Mouse (Mus musculus): ENCODE results near the gene Prickle4.

The Prickle4 gene

DNA sequence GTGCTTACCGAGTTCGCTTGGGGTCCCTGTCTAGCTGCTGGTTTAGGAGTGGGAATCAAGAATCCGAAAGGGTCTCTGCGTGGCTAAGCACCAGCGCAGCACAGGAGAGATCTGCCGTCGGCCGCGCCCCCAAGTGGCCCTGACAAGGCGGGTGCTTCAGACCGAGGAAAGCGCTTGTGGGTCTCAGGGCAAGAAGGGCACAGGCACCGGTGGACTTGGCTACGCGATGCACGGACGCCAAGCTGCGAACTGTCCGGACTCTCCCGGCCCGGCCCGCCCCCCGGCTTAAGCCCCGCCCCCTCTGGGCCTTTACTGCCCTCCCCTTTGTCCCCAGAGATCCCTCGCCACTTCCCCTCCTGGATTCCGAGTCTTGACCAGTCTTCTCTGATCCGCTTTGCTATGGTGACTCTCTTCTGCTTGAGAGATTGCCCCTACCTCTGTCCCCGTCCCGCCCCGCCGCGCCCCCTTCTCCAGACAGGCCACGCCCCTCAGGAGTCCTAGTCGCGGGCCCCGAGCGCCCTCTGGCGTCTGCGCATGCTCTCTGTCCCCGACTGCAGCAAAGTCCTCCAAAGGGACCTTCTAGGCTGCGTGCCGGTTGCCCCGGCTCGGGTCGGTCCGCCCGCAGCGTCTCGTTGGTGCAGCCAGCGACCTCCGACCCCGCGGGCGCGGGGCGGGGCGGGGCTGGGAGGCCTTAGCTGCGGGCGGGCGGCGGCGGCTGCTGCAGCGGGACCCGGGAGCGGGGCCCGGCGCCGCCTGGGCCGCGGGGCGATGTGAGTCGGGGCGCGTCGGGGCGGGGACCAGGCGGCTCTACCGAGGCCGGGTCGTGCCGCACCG, at the start of gene Prickle4:
TSS of gene Prickle4 (minus strand) at position 234 of the 834 bp plus-strand sequence.
- DNase-seq (ENCODE audit: low spot score), result peak; percentile 95

DNA sequence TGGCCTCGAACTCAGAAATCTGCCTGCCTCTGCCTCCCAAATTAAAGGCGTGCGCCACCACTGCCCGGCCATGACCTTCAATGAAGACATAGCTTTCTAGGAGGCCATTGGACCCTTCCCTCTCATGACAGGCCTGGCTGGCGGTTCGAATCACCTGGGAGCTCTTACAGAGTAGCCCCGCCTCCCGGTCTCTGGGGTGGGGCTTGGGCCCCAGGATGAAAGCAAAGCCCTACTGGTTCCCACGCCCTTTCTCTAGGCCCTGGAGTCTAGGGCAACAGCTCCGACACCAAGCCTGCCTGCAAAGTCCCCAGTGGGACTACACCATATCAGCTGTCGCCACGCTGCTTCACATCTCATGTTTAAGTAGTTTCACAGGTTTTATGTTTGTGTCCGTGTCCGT, 49.5 kb upstream of the Prickle4 start:
- DNase-seq (ENCODE audit: low spot score), result no peak

DNA sequence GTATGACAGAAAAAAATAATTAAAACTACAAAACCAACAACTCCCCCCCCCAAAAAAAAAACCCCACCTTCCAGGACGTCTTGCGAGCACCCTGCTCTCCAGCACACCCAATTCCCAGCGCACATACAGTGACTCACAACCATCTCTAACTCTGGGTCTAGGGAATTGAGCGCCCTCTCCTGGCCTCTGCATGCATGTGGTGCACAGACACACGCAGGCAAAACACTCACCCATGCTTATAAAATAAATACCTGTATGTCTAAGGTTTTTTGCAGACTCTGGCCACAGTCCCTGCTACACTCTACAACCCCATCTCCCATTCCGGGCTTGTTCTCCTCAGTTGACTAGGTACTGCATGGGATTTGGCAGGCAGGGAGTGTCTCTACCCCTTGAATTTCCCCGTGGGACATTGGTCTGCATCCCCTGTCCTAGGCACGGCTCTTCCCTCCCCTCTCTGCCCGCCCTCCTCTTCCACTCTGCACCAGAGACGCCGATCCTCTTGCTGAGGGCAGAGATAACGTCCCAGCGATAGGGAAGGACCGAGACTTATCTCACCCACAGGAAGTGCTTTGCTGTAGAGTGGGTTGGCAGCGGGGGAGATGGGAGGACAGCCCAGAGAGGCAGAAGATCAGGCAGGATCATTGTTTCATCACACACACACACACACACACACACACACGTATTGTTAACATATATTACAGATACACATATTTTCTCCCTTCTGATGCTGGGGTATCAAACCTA, 48.6 kb upstream of the Prickle4 start:
- no peak for DNase-seq (ENCODE audit: low spot score)

DNA sequence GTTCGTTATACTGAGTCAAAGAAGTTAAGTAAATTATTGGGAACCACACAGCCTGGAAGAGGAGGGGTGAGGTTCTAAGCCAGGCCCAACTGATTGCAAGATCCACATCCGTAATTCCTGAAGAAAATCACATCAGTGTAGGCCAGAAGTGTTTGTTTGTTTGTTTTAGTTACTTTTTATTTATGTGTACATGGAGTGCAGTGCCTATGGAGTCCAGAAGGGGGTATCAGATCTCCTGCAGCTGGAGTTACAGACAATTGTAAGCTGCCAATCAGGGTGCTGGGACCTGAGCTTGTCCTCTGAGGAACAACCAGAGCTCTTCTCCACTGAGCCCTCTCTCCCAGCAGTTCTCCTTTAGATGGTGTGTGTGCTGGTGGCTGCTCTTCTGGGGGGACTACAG, 45.6 kb upstream of the Prickle4 start:
- DNase-seq (ENCODE audit: low spot score), result no peak

DNA sequence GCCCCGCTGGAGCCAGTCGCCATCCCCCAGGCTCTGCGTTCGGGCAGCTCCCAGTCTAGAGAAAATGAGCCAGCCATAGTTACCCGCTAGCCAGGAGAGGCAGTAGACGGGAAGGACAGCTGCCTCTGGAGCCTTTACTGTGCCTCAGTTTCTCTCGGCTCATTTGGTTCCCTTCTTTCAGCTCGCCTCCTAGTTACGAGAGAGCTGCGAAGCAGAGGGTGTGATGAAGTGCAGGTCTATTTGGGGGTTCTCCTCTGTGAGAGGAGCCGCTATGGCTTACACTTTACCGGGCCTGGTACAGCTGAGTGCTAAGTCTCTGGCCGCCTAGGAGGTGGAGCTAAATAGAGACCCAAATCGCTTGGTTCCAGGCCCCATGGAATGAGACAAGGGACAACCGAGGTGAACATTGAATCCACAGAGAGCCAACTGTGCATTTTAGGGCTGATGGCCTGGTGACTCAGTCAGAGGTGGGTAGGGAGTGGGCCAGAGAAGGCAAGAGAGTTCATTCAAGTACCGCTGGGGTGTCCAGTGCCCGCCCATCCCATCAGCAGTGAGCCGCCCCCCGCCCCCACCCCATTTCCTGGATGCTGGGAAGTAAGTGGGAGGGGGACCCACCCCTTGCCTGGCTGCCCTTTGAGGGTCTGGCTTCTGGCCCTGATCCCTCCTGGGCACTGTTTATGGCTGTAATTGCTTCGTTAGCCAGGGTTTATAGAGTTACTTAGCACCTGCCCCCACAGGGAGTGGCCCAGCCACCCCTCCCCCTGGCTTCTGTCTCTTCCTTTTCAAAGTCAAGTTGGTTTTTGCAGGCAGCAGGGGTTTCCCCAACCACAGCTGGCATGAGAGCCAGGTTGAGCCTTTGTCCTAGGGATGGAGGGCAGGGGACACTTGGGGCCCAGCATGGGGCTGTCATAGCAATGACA, 44.6 kb upstream of the Prickle4 start:
- DNase-seq (ENCODE audit: low spot score), result no peak

DNA sequence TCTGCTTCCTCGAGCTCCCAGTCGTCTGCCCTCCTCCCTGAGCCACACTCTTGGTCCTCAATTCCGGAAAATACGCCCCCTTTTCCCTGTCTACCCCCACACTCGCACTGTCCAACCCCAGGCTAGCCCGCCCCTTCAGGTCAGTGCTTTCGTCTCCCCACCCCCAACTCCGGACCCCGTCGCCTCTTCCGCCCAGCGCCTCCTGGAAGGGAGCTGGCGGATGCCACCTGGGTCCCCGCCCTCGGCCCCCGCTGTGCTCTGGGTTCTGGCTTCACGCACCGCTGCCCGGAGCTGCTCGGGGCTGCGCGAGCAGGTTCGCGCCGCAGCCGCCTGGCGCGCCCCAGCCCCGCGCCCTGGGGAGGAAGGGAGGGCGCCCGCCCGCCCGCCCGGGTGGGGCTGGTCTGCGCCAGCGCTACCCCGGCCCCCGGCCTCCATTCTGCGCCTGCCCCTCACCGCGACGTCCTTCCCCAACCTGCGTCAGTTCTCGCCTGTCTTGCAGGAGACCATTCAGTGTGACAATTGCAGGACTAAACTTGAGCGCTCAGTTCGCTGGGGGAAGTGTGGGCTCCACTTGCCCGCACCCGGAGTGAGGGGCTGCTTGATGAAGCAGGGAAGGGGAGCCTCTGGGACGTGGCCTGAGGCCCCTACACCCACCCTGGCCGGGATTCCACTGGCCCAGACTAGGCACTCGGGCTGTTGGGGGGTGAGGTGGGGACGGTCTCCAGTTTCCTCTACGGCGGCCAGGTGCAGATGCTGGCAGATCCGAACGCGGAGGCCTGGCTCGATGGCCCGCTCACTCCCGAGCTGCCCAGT, 43.7 kb upstream of the Prickle4 start:
- DNase-seq (ENCODE audit: low spot score), result no peak

DNA sequence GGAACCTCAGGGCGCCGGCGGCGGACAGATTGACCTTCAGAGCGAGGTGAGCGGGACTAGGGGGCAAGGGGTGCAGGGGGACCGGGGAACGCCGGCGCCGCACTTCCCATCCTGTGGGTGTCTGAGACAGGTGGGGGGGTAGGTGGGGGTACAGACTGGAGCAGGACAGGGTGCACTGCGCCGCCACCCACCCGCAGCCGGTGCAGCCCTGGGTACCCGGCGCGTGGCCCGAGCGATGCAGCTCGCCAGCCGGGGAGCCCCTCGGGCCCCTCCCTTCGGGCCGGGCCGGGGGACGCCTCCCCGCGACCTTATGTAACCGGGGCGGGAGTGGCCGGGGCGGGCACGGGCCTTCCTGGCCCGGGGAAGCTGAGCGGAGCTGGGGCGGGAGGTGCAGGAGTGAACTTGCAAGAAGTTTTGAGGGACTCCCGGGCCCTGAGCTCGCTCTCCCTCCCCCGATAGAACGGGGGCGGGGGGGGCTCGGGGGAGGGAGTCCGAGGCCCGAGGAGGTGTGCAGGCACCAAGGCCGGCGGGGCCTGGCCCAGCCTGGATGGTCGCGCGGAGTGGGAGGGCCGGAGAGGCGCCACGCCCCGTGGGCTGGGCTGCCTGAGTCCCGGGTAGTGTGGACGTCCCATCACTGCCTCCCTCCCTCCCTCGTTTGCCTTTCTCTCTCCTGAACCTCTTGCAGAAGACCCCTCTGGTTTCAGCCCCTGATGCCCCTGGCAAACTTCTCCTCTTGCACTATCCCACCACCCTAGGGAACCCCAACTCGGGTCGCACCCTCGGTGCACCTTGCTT, 42.9 kb upstream of the Prickle4 start:
- DNase-seq (ENCODE audit: low spot score), result peak; percentile 81

DNA sequence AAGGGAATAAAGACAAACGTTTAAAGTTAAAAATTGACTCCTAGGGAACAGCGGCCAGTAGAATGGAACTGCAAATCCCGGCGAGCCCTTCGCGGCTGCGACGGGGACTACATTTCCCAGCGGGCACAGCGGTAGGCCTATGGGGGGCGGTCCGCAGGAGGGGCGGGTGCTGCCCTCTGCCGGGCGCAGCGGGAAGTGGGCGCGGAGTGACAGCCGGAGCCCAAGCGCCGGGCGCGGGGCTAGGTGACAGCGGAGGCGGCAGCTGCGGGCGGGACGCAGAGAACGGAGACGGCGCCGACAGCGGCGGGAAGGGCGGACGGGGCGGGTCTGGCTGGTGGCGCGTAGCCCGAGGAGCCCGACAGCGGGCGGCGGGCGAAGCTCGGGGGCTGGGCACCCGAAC, 42.3 kb upstream of the Prickle4 start, which contains the start of gene Tfeb:
TSS of gene Tfeb (plus strand) at position 175 of the 400 bp plus-strand sequence.
- DNase-seq (ENCODE audit: low spot score), result peak; percentile 93

DNA sequence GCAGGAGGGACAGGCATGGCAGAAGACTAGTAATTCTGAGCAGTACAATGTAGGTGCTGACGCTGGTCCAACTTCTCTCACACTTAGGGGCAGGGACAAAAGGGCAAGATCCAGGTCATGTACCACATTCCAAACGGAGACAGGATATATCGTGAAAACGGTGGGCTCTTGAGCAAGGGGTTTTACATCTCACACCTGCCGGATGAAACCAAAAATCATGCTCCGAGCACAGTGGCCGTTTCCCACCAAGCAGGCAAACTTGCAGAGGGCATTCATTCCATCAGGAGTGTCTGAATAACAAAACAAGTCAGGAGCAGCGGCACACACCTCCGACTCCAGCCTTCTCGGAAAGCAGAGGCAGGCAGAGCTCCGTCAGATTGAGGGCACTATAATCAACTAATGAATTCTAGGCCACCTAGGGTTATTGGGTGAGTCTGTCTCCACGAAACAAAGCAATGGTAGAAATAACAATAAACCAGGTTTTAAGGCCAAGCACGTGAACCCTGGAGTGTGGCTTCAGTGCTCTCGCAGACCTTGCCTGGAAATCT, 41.1 kb upstream of the Prickle4 start:
- no peak for DNase-seq (ENCODE audit: low spot score)

DNA sequence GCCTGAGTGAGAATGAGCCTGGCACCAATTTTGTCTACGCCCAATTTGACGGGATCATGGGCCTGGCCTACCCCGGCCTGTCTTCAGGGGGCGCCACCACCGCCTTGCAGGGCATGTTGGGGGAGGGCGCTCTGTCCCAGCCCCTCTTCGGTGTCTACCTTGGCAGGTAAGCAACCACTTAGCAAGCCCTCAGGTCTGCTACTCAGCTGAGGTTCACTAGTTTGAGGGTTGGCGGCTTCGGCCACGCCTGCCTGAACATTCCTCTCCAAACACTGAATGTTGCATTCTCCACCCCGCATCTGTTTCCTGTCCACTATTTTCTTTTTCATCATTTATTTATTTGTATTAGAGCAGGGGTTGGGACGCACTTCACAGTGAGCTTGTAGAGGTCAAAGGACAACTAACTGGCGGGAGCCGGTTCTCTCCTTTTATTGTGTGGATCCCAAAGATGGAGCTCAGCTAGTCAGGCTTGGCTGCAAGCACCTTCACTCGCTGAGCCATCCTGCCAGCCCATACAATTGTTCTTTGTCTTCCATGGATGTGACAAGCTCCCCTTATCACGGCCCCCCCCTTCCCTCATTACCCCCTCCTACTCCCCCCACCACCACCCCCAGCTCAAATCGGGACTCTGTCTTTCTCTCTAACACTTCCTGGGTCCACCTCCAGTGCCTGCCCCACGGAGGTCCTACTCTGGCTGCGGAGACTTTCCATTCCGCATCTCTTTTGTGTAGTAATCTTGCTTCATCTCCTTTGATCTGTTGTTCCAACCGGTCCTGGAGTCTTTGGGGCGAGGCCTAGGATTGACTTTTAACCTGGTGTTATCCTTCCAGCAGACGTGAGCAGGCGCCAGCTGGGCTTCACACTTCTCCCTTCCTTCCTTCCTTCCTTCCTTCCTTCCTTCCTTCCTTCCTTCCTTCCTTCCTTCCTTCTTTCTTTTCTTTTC, 36.4 kb upstream of the Prickle4 start:
- DNase-seq (ENCODE audit: low spot score), result no peak

DNA sequence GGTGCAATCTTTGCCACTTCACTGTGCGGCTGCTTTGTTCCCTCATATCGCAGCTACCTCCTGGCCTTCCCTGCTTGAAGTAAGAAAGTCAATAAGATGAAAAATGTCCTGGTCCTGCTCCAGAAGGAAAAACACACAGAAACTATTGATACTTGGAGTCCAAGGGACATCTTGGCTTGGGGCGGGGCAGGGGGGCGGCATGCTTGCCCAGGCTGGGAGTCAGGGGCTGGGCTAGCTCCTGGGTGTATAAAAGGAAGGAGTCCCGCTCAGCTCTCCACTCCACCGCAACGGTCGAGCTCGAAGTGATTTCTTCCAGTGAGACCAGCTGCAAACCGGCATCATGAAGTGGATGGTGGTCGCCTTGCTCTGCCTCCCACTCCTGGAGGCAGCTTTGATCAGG, 32.0 kb upstream of the Prickle4 start, which contains the start of gene Pgc:
TSS of gene Pgc (plus strand) at position 277 of the 400 bp plus-strand sequence.
- DNase-seq (ENCODE audit: low spot score), result no peak

DNA sequence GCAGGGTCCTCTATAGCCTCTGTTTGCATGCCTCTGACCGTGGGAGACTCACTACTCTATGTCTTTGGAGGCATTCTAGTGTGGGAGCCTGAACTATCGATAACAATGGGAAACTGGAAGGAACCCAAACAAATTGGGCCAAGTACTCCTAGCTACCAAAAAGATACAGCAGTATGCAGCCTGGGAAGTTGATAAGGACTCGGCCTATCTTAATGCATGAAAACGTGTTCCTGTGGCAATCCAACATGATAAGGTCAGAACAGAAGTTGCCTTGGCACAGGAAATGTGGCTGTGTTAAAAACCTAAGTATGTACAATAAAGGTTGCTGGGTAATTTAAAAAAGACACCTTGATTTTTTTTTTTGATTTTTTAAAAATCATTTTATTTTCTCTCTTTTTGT, 26.6 kb upstream of the Prickle4 start:
- no peak for DNase-seq (ENCODE audit: low spot score)

DNA sequence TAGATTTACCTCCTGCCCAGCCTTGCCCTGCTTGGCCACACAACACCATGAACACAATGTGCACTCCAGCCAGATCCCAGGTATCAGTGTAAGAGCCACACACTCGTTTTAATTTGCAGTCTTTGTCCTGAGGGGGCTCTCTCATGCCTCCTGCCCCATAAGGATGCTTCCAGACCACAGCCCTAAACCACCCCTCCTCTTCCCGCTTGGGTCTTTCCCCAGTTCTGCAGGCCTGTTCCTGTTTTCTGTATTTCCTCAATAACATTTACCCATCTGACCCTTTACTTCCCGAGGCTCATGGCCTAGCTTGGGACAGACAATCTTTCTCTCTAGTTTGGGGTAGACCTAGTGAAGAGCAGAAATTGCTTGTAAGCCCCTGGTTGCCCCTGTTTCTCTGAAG, 20.5 kb upstream of the Prickle4 start:
- DNase-seq (ENCODE audit: low spot score), result no peak

DNA sequence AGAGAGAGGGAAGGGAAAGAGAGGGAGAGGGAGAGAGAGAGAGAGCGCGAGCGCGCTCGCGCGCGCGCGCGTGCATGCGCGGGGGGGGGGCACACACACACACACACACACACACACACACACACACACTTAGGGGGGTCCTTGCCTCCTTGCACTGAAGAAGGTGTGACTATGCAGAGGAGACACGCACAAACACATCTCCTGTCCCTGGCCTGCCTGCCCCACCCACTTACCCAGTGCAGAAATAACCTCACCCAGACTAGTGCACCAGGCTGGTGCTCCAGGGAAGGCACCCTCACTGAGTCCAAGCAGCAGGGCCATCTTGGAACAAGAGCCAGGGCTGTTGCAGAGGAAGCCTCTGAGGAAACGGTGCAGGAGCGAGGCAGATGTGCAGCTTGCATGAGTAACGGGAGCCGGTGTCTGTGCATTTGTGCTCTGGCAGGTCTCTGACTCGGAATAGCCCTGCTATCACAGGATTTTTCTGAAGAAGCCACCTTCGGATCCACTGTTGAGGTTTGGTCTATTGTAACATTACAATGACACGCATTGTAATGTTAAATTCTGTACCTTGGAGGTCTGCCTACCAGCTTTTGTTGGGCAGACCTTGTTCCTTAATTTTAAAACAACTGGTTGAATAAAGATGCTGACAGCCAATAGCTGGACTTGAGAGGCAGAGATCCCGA, 18.5 kb upstream of the Prickle4 start:
- no peak for DNase-seq (ENCODE audit: low spot score)

DNA sequence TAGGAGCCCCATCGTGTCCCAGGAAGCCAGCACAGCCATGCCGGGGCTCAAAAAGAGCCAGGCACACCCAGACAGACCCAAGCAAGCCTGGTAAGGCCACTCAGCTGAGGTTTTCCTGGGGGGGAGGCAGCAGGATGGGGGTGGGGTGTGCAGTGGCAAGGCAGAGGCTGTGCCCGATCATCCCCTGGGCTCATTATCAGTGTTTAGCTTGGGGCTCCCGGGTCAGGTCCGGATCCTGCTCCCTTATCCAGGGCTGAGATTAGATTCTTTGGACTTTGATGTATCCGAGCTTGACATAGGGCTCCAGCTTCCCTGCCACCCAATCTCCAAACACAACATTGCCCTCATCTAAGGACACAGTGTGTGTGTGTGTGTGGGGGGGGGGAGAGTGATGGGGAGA, 17.3 kb upstream of the Prickle4 start:
- DNase-seq (ENCODE audit: low spot score), result no peak

DNA sequence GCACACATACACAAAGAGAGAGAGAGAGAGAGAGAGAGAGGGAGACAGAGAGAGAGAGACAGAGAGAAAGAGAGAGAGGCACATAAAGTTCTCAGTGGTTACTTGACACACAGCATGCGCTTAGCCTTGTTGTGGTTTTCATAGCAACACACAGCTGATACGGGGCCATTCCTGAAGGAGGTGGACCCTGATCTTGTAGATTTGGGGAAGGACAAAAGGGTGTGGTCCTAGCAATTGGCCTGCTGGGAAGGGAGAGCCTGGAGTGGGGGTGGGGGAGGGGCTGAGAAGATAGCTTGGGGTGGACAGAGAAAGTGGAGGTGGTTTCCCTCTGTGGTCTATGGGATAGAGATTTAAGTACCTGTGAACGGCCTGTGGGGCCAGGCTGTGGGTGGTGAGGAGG, 15.5 kb upstream of the Prickle4 start:
- no peak for DNase-seq (ENCODE audit: low spot score)

DNA sequence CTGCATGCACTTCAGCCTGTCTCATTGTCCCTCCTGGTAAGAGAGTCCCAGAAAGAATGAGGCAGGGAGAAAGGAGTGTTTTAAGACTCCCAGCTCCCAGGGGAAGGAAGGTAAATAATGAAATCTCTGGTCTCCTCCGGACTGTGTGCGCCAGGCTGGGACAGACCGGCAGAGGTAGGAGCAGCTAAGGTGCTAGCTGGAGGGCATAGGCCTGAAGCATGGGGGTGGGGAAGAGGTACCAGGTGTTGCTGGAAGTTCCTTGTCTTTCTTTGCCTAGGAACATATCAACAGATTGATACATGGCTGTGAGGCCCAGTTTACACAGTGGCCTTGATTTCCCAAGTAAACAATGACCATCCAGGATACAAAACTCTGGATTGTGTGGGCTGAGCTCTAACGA, 14.4 kb upstream of the Prickle4 start:
- DNase-seq (ENCODE audit: low spot score), result no peak

DNA sequence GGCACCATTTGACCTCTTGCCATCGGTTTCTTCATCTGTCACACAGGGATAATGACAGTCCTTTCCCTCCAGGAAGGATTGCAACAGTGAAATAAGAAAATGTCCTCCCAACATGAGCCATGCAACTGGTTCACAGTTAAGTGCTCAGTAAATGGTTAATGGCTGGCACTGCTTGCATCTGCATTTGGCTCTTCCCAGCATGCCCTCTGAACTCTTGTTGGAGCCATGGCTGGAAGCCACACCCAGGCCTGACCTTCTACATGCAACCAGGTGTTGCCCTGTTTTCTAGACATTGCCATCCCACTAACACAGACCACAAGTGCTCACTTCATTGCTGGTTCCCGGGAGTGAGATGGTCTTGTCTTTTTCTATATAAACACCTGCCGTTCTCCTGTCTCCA, 13.4 kb upstream of the Prickle4 start:
- no peak for DNase-seq (ENCODE audit: low spot score)

Data from left cerebral cortex, adult 11 months (tissue).